Mouse (Mus musculus) small intestine, adult 2 months (tissue): ENCODE results near the gene Cib1. TPM values are rescaled to one million over a fixed set of nuclear protein-coding genes. Genes with fewer than 3 reads are reported as not detected.

Experiments
- H3K27ac ChIP-seq: fragments of 200-500 bp; 2 replicates; pipeline ENCODE4 v1.5.1; 2012; ENCODE audit warnings: low read depth, low read length, control low read depth, inconsistent platforms; ENCODE audit not compliant: insufficient read depth
- H3K27me3 ChIP-seq: fragments of 200-500 bp; 2 replicates; pipeline ENCODE4 v1.6.1; 2012; ENCODE audit warnings: mild to moderate bottlenecking, moderate library complexity, low read length, inconsistent platforms; ENCODE audit not compliant: control insufficient read depth, insufficient read depth
- H3K36me3 ChIP-seq: fragments of 200-500 bp; 2 replicates; pipeline ENCODE4 v1.6.1; 2012; ENCODE audit warnings: mild to moderate bottlenecking, low read length, control low read depth, inconsistent platforms; ENCODE audit not compliant: control insufficient read depth, insufficient read depth
- H3K4me1 ChIP-seq: fragments of 200-500 bp; 2 replicates; pipeline ENCODE4 v1.6.1; 2012; ENCODE audit warnings: low read length, inconsistent platforms, mixed read lengths; ENCODE audit not compliant: control insufficient read depth, insufficient read depth, insufficient read length
- H3K4me3 ChIP-seq: fragments of 200-500 bp; 2 replicates; pipeline ENCODE4 v1.5.1; 2012; ENCODE audit warnings: low read depth, mild to moderate bottlenecking, control low read depth, inconsistent platforms, low read length, moderate library complexity
- CTCF ChIP-seq: fragments of 200-500 bp; IDR thresholded peaks from 2 replicates; pipeline ENCODE4 v1.5.1; 2012; ENCODE audit warnings: low read depth, mild to moderate bottlenecking, control low read depth, inconsistent platforms, low read length, moderate library complexity, mixed read lengths; ENCODE audit not compliant: insufficient replicate concordance, insufficient read length; ENCODE audit errors: extremely low read depth
- POLR2A ChIP-seq: fragments of 200-500 bp; IDR thresholded peaks from 2 replicates; pipeline ENCODE4 v1.6.1; 2012; ENCODE audit warnings: low read depth, mild to moderate bottlenecking, control low read depth, inconsistent platforms, low read length, moderate library complexity
- WGBS: fragments of 180-500 bp; shearing (Covaris S2); methylation state at CpG from one replicate; pipeline ENCODE4 v1.1.7; 2018; 5-methylcytosine and 5-hydroxymethylcytosine counted together
- polyA plus RNA-seq: library from polyadenylated mRNA; depleted of rRNA; stranded (reverse); fragments of >200 nt; gene quantifications from 2 replicates; pipeline ENCODE4 v1.2.3, GENCODE M21; 2012

The Cib1 gene
- polyA plus RNA-seq, 1 experiment: 530 TPM

- Histone ChIP-seq H3K36me3 (peaks cover 7% of the 10 kb centered on the region), H3K27me3 (no peaks in the 10 kb centered on the region), H3K4me3 (peak overlapping the region; percentile 32), H3K27ac (peak overlapping the region; percentile 90), H3K4me1 (peaks cover 39% of the 10 kb centered on the region)
- 11% methylated on average over 5 of the region's 5 CpGs for WGBS
- TF ChIP-seq POLR2A: no peak
- TF ChIP-seq CTCF: no peak
Measured at GRCm38 (mm10) chr7:80191455-80191854, 41.2 kb downstream of the Cib1 start.

- H3K4me1 ChIP-seq: peaks cover 40% of the 10 kb centered on the region
- peak overlapping the region; percentile 70 for H3K27ac ChIP-seq
Measured at GRCm38 (mm10) chr7:80189147-80189933, 43.3 kb downstream of the Cib1 start.

GRCm38 (mm10) chr7:80188579-80189125 lies 44.0 kb downstream of the Cib1 start:
- 73% methylated on average over 2 of the region's 2 CpGs for WGBS
- Histone ChIP-seq H3K36me3 (peaks cover 2% of the 10 kb centered on the region; the same call in 1 of the 2 replicates), H3K4me1 (peaks cover 39% of the 10 kb centered on the region), H3K27me3 (no peaks in the 10 kb centered on the region), H3K27ac (peak overlapping the region; percentile 70), H3K4me3 (peak overlapping the region; percentile 42)
- no peak for TF ChIP-seq CTCF
- TF ChIP-seq POLR2A: no peak

More at GRCm38 (mm10) chr7:80189147-80189933, 43.3 kb downstream of the Cib1 start:
- 30% methylated on average over 11 of the region's 11 CpGs for WGBS
- peak overlapping the region; percentile 42 for H3K4me3 ChIP-seq
- H3K27me3 ChIP-seq: no peaks in the 10 kb centered on the region
- TF ChIP-seq CTCF: no peak
- no peak for TF ChIP-seq POLR2A
- peaks cover 5% of the 10 kb centered on the region for H3K36me3 ChIP-seq

GRCm38 (mm10) chr7:80187501-80187900 lies 45.1 kb downstream of the Cib1 start:
- peak overlapping the region; percentile 84 for H3K4me3 ChIP-seq

GRCm38 (mm10) chr7:80186531-80187296 lies 45.9 kb downstream of the Cib1 start, which contains the start of gene Sema4b:
TSS of gene Sema4b (plus strand) at chr7:80186841.
- WGBS: 2% methylated on average over 51 of the region's 51 CpGs
- Histone ChIP-seq H3K27me3 (no peaks in the 10 kb centered on the region), H3K4me3 (peak within 1 kb of the TSS; percentile 84), H3K27ac (peak within 1 kb of the TSS; percentile 100), H3K4me1 (peaks cover 36% of the 10 kb centered on the region), H3K36me3 (peaks cover 2% of the 10 kb centered on the region; the same call in 1 of the 2 replicates)
- no peak for TF ChIP-seq CTCF
- peak; percentile 69 for TF ChIP-seq POLR2A

More at GRCm38 (mm10) chr7:80187501-80187900, 45.1 kb downstream of the Cib1 start:
- no peak for TF ChIP-seq CTCF
- H3K27me3 ChIP-seq: no peaks in the 10 kb centered on the region
- WGBS: 24% methylated on average over 12 of the region's 12 CpGs
- H3K27ac ChIP-seq: peak overlapping the region; percentile 100
- H3K4me1 ChIP-seq: peaks cover 35% of the 10 kb centered on the region
- H3K36me3 ChIP-seq: peaks cover 2% of the 10 kb centered on the region; the same call in 1 of the 2 replicates

GRCm38 (mm10) chr7:80186021-80186420 lies 46.6 kb downstream of the Cib1 start:
- Histone ChIP-seq H3K4me3 (peak overlapping the region; percentile 84), H3K36me3 (peaks cover 2% of the 10 kb centered on the region; the same call in 1 of the 2 replicates), H3K27ac (peak overlapping the region; percentile 100), H3K27me3 (no peaks in the 10 kb centered on the region), H3K4me1 (peaks cover 31% of the 10 kb centered on the region)
- WGBS: 10% methylated on average over 8 of the region's 8 CpGs
- TF ChIP-seq POLR2A: peak; percentile 59
- no peak for TF ChIP-seq CTCF

GRCm38 (mm10) chr7:80184968-80185367 lies 47.6 kb downstream of the Cib1 start:
- Histone ChIP-seq H3K4me3 (no peak overlapping the region), H3K27me3 (no peaks in the 10 kb centered on the region), H3K36me3 (no peaks in the 10 kb centered on the region), H3K27ac (peak overlapping the region; percentile 91), H3K4me1 (peaks cover 30% of the 10 kb centered on the region; the same call in 1 of the 2 replicates)
- TF ChIP-seq POLR2A (no peak), CTCF (no peak)
- WGBS: 14% methylated on average over 6 of the region's 6 CpGs
